Mouse (Mus musculus): ENCODE measurements around the gene Tchp. TPM values are rescaled to one million over a fixed set of nuclear protein-coding genes. Genes with fewer than 3 reads are reported as not detected.

Tchp gene
- polyA plus RNA-seq, 1 experiment from 2014 or later = 15.9 TPM

DNA sequence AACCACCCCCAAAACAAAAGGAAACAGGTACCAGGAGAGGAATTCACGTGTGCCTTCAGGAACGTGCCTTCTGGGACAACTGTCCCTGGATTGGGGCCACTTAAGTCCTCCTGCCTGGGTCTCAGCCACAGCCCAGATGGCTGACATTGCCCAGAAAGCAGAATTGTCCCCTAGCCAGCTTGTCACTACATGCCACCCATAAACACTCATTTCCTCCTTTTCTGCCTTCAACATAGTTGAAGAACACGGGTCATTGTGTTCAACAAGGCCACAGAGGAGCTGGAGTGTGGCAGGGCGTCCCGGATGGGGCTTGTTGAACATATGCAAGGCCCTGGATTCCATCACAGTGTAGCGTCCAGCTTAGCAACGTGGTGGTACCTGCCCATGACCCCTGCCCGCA is 25.8 kb upstream of the Tchp start:
- no peak overlapping the region for H3K27ac ChIP-seq
- H3K4me2 ChIP-seq = no peak overlapping the region
- no peaks in the 10 kb centered on the region for H3K4me1 ChIP-seq
- no peak for ATAC-seq (replicated peaks)
- no peaks in the 10 kb centered on the region for H3K9me3 ChIP-seq
- no peak overlapping the region for H3K9ac ChIP-seq
- H3K27me3 ChIP-seq (replicated peaks) = no peaks in the 10 kb centered on the region
- no peak overlapping the region for H3K4me3 ChIP-seq
- whole genome bisulfite sequencing = 83% methylated on average over 8 of the region's 8 CpGs
- no peaks in the 10 kb centered on the region for H3K36me3 ChIP-seq (replicated peaks)

DNA sequence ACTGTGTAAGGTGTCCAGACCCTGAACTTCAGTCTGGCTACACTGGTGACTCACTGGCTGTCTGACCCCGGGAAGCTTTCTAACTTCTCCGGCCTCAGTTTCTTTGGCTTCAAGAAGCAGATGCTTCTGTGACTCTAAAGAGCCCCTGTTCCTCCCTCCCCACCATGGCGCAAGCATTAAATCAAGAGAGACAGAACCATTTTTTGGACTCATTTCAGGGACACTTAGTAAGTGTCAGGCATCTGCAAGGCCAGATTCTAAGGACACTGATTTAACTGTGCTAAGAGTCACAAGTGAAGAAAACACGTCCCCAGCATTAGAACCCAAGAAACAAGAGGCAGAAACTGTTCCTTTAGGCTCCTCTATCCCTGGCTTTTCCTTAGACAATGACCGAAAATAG is 21.6 kb upstream of the Tchp start:
- 96% methylated on average over 5 of the region's 5 CpGs for WGBS
- Histone ChIP-seq H3K4me1 (peaks cover 16% of the 10 kb centered on the region), H3K27me3 (replicated peaks) (no peaks in the 10 kb centered on the region), H3K36me3 (replicated peaks) (no peaks in the 10 kb centered on the region), H3K9me3 (no peaks in the 10 kb centered on the region), H3K4me2 (no peak overlapping the region), H3K4me3 (no peak overlapping the region), H3K27ac (no peak overlapping the region), H3K9ac (no peak overlapping the region)
- no peak for ATAC-seq (replicated peaks)

DNA sequence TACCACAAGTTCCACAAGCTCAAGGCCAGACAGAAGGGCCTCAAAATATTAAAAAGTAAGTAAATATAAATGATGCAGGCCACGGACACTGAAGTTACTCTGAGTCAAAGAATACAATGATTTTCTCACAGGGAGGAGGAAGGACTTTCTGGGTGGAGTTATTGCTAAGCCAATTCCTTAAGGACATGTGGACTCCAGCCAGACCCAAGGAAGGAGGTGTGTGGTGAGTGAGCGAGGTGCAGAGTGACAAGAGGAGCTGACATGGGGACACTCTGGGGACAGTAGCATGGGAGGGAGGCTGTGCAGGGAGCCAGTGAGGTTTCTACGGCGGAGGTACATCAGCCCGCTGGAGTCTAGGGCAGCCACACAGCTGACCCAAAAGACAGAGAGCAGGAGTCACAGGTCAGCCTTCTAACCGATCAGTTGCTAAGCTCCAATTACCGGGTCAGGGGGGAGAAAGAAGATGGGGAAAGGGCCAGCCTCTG is 20.8 kb upstream of the Tchp start:
- no peak overlapping the region for H3K4me3 ChIP-seq
- ATAC-seq (replicated peaks) = no peak
- no peaks in the 10 kb centered on the region for H3K36me3 ChIP-seq (replicated peaks)
- H3K27ac ChIP-seq = no peak overlapping the region
- H3K27me3 ChIP-seq (replicated peaks) = no peaks in the 10 kb centered on the region
- no peak overlapping the region for H3K9ac ChIP-seq
- H3K4me1 ChIP-seq = peaks cover 20% of the 10 kb centered on the region
- H3K4me2 ChIP-seq = no peak overlapping the region
- H3K9me3 ChIP-seq = no peaks in the 10 kb centered on the region
- WGBS = 80% methylated on average over 7 of the region's 7 CpGs

DNA sequence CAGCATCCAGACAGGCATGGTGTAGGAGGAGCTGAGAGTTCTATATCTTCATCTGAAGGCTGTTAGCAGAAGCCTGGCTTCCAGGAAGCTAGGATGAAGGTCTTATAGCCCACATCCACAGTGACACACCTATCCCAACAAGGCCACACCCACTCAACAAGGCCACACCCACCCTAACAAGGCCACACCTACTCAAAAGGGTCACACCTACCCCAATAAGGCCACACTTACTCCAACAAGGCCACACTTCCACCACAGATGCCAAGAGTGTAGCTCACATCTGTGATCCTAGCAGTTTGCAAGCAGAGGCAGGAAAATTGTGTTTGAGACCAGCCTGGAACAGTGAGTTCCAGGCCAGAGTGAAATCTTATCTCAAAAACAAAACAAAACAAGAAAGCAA is 19.7 kb upstream of the Tchp start:
- Histone ChIP-seq H3K36me3 (replicated peaks) (no peaks in the 10 kb centered on the region), H3K4me2 (no peak overlapping the region), H3K27me3 (replicated peaks) (no peaks in the 10 kb centered on the region), H3K27ac (no peak overlapping the region), H3K4me1 (peaks cover 20% of the 10 kb centered on the region), H3K4me3 (no peak overlapping the region), H3K9ac (no peak overlapping the region), H3K9me3 (no peaks in the 10 kb centered on the region)
- no peak for ATAC-seq (replicated peaks)

DNA sequence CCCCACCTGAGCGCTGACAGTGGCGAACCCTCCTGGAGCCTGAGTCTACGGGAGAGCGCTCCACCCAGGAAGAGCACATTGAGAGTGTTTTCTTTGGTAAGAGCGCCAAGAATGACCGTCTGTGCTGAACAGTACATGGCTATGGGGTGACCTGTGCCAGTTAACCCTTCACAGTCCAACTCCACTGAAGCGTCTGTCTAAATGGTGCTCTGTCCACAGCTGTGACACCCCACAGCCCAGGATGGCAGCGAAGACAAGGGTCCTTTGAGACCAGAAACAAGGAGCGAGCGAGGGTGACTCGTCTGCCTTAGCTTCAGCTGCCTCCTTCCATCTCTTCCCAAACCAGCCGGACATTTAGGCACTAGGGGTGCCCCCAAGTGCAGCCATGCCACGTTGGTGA is 18.9 kb upstream of the Tchp start:
- H3K36me3 ChIP-seq (replicated peaks) = no peaks in the 10 kb centered on the region
- no peak overlapping the region for H3K4me2 ChIP-seq
- H3K9me3 ChIP-seq = no peaks in the 10 kb centered on the region
- peaks cover 20% of the 10 kb centered on the region for H3K4me1 ChIP-seq
- no peak overlapping the region for H3K4me3 ChIP-seq
- no peaks in the 10 kb centered on the region for H3K27me3 ChIP-seq (replicated peaks)
- 82% methylated on average over 13 of the region's 13 CpGs for WGBS
- H3K27ac ChIP-seq = no peak overlapping the region
- ATAC-seq (replicated peaks) = no peak
- no peak overlapping the region for H3K9ac ChIP-seq

DNA sequence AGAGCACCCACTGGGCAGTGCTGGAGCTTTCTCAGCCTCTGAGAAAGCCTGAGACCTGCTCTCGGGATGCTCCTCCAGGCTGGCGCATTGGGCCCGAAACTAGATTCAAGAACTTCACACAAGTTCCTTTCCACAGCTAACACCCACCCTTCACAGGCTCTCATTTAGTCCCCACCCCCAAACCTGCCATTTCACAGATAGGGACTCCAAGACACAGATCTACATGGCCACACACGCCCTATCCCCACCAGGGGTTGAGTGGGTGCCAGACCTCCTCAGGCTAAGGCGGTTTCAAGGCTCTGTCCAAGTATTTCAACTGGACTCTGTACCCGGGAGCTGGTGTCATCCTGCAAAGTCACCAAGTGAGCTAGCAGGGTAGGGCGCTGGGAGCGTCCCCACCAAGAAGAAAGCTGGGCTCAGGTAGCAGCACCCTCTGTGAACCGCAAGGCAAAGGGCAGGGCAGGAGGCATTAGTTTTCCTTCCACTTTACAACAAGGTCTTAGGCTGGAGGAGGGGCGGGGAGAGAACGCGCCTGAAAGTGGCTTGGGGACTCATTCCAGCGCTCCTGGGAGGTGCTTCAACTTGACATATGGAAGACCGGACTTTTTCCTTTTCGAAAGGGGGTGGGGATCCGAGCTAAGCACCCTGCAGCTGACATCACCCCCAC is 17.7 kb upstream of the Tchp start:
- ATAC-seq (replicated peaks) = no peak
- no peaks in the 10 kb centered on the region for H3K36me3 ChIP-seq (replicated peaks)
- peak overlapping the region; percentile 70 for H3K4me3 ChIP-seq
- 19% methylated on average over 16 of the region's 16 CpGs for WGBS
- H3K4me1 ChIP-seq = peaks cover 20% of the 10 kb centered on the region
- no peaks in the 10 kb centered on the region for H3K27me3 ChIP-seq (replicated peaks)
- H3K9ac ChIP-seq = peak overlapping the region; percentile 78
- H3K9me3 ChIP-seq = no peaks in the 10 kb centered on the region
- H3K4me2 ChIP-seq = peak overlapping the region; percentile 79
- H3K27ac ChIP-seq = no peak overlapping the region

DNA sequence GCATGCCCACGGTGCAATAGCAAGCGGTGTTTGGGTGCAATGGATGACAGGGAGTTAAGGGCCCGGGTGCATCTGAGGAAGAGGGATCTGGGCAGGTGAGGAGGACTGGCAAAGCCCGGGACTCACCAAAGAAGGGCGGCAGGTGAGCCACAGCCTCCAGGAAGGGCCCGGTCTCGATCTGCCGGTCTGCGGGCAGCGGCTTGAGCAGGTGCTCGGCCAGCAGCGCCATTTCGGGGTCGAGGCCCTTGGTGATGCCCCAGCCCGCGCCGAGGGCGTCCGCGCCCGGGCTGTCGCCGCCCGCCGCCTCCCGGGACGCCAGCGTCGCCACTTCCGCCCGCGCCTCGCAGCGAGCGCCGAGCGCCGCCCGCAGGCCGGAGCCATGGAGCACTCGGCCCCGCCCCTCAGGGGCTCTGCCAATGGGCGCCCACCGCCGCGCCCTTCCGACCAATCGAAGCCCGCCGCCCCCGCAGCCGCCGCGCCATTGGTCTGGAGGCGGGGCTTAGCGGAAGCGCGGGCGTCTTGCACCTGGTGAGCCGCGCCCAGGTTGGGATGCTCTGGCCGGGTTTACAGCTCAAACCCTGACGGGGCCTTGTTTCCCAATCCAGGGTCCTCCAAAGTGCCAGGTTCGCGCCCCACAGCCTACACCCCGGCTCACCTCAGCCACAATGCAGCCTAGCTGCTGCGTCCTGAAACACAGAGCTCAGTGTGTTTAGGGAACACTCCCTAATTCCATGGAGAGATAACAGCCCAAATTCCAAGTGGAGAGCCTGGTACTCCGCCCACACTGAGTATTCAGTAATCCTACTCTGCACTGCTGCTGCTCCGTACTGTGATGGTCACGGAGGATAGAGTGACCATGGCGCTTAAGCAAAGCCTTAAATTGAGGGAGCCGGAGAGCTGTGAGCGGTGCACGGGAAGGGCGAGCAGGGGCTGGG is 16.7 kb upstream of the Tchp start, which contains the start of gene Gltp:
Gltp (minus strand) TSS at position 352 of the 935 bp plus-strand sequence.
- H3K4me3 ChIP-seq = peak within 1 kb of the TSS; percentile 70
- ATAC-seq (replicated peaks) = peak; percentile 98
- peaks cover 20% of the 10 kb centered on the region for H3K4me1 ChIP-seq
- WGBS = 4% methylated on average over 75 of the region's 75 CpGs
- peak within 1 kb of the TSS; percentile 79 for H3K4me2 ChIP-seq
- peak within 1 kb of the TSS; percentile 78 for H3K9ac ChIP-seq
- peak within 1 kb of the TSS; percentile 46; the same call in 1 of the 2 replicates for H3K27ac ChIP-seq
- H3K36me3 ChIP-seq (replicated peaks) = no peaks in the 10 kb centered on the region
- no peaks in the 10 kb centered on the region for H3K9me3 ChIP-seq
- no peaks in the 10 kb centered on the region for H3K27me3 ChIP-seq (replicated peaks)

DNA sequence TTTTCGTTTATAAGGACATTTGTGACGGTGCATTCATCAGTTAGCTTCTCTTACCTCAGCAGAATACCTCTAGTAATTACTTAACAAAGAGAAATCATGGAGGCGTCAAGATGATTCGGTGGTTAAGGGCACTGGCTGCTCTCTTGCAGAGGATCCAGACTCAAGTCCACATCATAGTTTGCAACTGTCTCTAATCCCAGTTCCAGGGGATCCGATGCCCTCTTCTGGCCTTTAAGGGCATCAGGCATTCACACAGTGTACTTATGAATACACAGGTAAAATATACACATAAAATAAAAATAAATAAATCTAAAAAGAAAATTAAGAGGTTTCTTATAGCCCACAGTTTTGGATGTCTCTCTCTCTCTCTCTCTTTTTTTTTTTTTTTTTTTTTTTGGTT is 11.8 kb upstream of the Tchp start:
- Histone ChIP-seq H3K36me3 (replicated peaks) (no peaks in the 10 kb centered on the region), H3K27me3 (replicated peaks) (no peaks in the 10 kb centered on the region), H3K9ac (no peak overlapping the region), H3K27ac (no peak overlapping the region), H3K9me3 (no peaks in the 10 kb centered on the region), H3K4me2 (no peak overlapping the region), H3K4me1 (peaks cover 4% of the 10 kb centered on the region; the same call in 1 of the 2 replicates), H3K4me3 (no peak overlapping the region)
- WGBS = 74% methylated on average over 5 of the region's 5 CpGs
- no peak for ATAC-seq (replicated peaks)

DNA sequence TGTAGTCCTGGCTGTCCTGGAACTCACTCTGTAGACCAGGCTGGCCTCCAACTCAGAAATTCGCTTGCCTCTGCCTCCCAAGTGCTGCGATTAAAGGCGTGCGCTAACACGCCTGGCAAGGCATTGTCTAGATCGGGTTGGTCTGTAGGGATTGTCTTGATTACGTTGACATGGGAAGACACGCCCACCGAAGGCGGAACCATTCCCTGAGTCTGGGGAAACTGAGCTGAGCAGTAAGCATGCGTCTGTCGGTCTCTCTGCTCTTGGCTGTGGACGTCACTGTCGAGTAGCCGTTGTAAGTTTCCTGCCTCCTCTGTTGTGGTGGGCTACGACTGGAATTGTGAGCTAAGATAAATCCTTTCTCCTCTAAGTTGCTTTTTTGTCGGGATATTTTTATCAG is 10.6 kb upstream of the Tchp start:
- Histone ChIP-seq H3K36me3 (replicated peaks) (no peaks in the 10 kb centered on the region), H3K27me3 (replicated peaks) (no peaks in the 10 kb centered on the region), H3K4me2 (no peak overlapping the region), H3K4me3 (no peak overlapping the region), H3K9ac (no peak overlapping the region), H3K4me1 (no peaks in the 10 kb centered on the region), H3K27ac (no peak overlapping the region), H3K9me3 (no peaks in the 10 kb centered on the region)
- 82% methylated on average over 17 of the region's 17 CpGs for WGBS
- ATAC-seq (replicated peaks) = no peak

DNA sequence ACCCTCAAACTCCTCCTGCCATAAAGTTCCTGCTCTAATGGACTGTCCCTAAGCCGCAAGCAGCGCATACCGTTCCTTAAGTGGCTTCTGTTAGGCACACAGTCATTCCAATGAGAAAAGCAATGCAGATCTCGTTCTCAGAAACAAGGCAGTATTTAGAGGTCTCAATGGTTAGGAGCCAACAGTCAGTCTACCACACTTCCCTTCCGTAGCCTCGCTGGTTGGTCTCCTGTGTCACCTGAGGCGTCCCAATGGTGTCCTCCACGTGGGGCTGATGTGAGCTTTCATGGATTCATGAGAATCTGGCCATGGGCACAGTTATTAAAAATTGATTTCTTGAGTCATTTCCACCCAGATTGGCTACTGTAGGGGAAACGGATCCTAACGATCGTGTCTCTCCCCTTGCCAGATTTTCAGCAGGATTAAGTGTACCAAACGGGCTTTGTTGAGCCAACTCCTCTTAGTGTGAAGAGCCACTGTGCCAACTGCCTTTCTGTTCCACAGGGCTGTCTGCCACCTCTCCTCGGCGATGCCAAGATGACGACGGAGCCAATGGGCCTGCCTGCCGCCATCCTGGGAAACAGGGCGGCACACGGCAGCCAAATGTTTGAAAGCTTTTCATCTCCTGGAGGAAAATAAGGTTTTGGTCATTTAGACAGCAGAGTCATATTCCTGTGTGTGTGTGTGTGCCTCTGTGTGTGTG is 9.4 kb upstream of the Tchp start:
- WGBS = 77% methylated on average over 19 of the region's 19 CpGs

DNA sequence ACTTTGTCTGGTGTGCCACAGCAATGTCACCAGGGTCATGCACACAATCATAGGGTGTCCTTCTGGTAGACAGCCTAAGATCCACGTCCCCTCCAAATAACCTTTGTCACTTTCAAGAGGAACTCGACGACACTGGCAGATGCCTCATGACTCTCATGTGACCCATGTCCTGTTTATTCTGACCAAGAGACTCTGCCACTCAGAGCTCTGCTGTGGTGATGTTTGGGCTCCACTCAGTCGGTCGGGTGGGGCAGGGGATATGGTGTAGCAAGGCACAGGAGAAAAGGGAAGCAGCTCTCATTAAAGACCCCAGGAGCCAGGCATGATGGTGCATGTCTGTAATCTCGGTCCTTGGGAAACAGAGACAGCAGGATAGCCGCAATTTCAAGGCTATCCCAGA is 8.5 kb upstream of the Tchp start:
- 69% methylated on average over 7 of the region's 7 CpGs for WGBS
- Histone ChIP-seq H3K27me3 (replicated peaks) (no peaks in the 10 kb centered on the region), H3K9me3 (no peaks in the 10 kb centered on the region), H3K4me2 (no peak overlapping the region), H3K36me3 (replicated peaks) (no peaks in the 10 kb centered on the region), H3K4me1 (no peaks in the 10 kb centered on the region), H3K27ac (no peak overlapping the region), H3K9ac (no peak overlapping the region), H3K4me3 (no peak overlapping the region)
- ATAC-seq (replicated peaks) = no peak

More for the DNA sequence above, 9.4 kb upstream of the Tchp start:
- Histone ChIP-seq H3K27me3 (replicated peaks) (no peaks in the 10 kb centered on the region), H3K36me3 (replicated peaks) (no peaks in the 10 kb centered on the region), H3K4me1 (no peaks in the 10 kb centered on the region), H3K4me3 (no peak overlapping the region), H3K27ac (no peak overlapping the region), H3K4me2 (no peak overlapping the region), H3K9me3 (no peaks in the 10 kb centered on the region), H3K9ac (no peak overlapping the region)
- ATAC-seq (replicated peaks) = no peak

All from midbrain, embryonic 15.5 days (tissue).